Mouse (Mus musculus) thymus, postnatal 36 days (tissue): ENCODE results near the gene Slc25a36.

Source experiments
- DNase-seq, 2 experiments: peaks; one replicate each; pipeline ENCODE4 v3.0.0; 2022; ENCODE audit warnings: mixed read lengths in 2 of 2

Slc25a36 gene

DNA sequence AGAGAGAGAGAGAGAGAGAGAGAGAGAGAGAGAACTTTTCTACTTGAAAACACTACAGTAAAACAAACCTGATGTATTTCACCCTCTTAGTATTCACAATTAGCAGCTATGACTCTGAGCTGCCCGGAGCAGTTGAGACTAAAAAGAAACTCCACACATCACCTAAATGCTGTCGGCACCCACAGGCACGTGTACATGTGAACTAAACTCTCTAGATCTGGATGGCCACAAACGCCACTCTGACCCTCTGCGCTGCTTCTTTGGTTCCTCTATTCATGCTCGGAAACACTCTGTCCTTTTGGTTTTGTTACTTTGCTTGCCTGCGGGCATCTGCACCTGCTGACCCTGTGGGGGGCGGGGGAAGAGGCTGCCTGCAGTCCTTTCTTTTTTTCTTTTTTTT, 69.3 kb downstream of the Slc25a36 start:
- no peak for DNase-seq

DNA sequence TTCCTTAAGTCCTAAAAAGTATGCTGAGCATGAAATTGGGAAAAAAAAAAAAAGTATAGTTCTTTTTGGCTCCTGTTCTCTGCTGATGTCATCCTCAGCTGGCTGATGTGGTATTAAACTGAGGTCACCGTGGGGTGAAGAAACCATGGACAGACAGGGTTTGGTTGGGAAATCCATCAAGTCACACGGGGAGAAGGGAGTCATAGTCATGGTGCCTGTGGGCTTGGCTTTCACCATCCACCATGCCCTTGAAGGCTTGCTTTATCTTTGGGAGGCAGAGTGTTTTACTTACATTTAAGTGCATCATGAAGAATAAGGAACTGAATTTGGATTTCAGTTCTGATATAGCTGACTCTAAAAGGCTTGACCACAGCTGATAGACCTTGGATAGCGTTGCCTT, 72.9 kb downstream of the Slc25a36 start:
- no peak for DNase-seq

DNA sequence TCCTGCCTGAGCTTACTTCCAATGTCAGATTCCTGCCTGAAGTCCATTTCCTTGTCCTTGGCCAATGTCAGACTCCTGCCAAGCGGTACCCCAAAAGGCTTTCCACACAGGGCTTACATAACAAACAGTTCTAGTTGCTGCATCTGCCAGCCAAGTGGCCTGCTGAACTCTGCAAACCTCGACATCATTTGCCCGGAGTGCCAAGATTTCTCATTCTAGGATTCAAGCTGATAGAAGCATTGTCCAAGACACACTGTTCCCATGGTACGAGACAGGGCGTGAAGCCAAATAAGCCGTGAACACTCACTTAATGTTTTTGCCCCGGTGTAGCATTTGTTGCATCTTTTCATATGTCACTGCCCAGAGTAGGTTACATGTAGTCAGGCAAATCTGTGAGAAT, 74.3 kb downstream of the Slc25a36 start:
- no peak for DNase-seq

DNA sequence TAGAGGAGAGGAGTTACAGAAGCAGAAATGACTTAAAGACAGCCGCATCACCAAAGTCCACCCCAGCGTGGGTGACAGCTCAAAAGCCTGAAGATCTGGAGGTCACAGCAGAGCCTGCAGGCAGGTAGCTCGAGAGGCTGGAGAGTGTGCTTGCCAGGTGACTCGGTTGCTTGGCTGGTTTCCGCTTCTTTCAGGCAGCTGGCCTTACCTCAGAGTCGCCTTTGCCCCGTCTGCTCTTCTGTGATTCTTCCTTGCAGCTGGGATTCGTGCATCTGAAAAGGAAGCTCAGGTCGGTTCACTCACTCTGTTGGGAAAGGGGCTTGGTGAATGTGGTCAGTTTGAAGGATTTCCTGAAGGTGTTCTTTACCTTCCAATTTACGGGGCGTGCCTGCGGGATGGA, 83.6 kb downstream of the Slc25a36 start:
- no peak for DNase-seq

DNA sequence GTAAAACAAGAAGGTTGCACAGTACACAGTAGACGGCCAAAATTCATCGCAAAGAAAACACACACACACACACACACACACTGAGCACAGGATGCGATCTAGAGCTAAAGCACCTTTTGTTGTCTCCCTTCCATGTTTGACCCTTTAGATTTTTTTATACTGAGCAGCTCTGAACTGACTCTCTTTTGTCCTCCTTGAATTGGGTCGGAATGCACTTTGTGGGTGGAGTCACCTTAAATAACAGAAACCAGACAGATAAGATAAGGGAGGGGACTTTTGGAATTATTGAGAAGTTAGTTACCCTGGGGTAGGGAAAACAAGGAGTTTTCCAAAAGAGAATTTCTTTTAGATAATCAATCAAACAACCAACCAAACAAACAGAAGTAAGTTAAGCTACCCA, 85.0 kb downstream of the Slc25a36 start:
- no peak for DNase-seq
